Mouse (Mus musculus) right cerebral cortex, postnatal 14 days (tissue): ENCODE measurements around the gene Nkx6-2.

Source experiments
- DNase-seq: peaks from one replicate; pipeline ENCODE4 v3.0.0; 2022

Gene Nkx6-2

DNA sequence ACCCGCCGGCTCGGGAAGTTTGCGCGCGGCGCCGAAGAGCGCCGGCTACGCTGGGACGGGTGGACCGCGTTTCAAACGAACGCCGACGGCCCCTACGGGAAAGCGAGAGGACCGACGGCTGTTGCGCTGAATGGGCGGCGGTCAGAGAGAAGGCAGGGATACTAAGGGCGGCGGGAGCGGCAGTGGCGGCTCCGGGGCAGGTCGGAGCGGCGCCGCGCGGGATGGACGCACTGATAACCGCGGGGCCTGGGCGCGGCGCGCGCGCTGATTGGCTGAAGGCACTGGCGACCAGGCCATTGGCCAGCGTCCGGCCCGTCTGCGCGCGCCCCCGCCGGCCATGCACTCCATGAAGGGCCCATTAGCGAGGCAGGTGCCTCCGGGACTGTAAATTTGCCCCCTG is at the start of gene Nkx6-2:
Nkx6-2 (minus strand) TSS at position 203 of the 400 bp plus-strand sequence.
- no peak for DNase-seq

DNA sequence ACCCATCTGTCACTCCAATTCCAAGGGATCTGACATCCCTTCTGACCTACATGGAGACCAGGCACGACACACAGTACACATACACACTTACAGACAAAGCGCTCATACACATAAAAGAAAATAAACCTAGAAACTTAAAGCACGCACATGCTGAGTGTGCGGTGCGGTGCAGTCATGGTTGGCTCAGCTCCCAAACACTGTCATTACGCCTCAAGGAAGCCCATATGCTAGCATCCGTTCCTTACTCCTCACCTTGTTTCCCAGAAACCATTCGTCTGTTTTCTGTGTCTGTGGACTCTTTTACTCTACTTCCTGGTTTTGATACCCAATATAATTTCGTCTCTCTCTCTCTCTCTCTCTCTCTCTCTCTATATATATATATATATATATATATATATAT is 42.6 kb upstream of the Nkx6-2 start:
- no peak for DNase-seq

DNA sequence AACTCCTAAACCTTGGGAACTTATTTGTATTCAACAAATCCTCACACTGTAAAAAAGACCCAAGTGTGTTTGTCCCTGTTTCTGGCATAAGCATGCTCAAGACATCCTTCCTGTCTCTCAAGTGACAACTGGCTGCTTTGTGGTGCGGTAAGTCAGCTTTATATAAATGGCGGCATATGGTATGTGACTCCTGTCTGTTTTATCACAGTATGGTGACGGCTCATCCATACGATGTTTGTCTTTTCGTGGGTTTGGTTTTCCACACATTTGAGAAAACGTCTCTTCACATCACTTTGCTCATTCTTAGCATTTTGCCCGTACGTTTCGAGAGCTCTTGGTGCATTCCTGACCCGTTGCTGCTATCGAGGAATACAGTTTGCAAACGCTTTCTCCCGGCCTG is 40.0 kb upstream of the Nkx6-2 start:
- DNase-seq = no peak

DNA sequence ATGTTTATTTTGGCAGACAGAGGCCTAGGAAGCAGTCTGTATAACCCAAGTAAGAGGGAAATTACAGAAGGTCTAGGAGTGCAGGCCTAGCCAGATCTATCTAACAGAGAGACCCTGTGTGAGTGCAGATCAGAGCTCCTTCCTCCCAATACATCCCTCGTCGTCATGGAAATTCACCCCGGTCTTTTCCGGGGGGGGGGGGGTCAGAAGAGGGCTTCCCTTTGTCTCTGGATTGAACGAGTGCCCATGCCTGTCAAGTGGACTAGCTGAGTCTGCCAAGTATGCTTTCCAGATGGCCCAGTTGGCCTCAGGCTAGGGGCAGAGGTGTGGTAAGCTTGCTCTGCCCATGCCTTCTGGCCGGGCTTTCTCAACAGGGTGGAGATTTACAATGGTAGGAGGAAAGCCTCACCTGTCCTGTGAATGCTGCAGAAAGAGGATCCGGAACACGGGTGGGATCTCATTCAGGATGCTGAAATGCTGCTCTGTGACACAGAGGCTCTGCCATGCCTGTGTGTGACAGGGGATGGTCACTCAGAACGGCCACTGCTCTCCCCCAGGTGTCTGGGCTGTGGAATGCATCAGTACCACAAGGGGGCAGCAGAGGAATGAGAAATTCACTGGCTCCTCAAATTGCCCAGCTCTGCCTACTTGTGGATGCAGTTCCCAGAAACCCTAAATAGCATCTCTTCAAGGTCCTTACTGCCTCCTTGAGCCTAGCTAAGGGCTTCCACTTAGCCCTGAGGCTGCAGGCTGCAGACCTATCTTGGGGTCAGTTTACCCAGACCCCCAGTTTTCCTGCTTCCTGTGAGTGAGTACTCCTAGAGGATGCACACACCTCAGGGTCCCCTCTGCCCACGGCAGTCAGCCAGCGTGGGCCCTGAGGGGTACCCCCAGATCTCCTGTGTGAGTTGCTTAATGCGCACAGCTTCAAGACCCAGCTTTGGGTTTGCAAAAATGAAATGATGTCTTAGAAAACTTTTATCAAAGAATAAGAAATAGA is 33.5 kb upstream of the Nkx6-2 start:
- DNase-seq = peak; percentile 69

DNA sequence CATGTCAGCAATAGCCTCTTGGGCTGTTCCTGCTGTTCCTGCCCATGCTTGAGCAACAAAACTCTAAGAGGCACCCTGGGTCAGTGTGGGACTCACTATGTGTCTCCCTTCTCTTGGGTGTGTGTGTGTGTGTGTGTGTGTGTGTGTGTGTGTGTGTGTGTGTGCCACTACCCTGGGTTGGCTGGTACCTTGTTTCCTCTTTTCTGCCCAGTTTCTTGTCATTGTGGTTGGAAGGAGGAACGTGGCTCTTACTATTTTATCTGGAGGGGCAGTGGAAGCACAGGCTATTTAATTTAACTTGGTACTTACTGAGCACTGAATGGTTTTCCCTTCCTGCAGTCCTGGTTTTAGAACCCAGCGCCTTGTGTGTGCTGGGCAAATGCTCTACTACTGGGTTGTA is 27.7 kb upstream of the Nkx6-2 start:
- DNase-seq = no peak

DNA sequence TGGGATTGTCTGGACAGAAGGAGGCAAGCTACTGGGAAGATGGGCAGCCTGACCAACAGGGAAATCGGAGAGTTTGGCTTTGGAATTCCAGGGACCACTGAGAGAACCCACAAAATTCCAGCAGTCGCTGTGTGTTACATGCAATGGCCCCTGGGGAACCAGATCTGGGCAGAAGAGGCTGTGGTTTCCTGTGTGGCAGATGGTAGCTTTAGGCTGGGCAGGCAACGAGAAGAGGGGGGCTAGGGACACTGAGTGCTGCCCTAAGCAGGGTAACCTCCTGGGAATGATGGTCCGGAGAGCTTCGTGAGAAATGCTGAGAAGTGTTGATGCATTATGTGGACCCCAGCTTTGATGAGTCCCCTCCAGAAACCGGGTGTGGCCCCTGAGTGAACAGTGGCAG is 13.3 kb upstream of the Nkx6-2 start:
- DNase-seq = no peak

DNA sequence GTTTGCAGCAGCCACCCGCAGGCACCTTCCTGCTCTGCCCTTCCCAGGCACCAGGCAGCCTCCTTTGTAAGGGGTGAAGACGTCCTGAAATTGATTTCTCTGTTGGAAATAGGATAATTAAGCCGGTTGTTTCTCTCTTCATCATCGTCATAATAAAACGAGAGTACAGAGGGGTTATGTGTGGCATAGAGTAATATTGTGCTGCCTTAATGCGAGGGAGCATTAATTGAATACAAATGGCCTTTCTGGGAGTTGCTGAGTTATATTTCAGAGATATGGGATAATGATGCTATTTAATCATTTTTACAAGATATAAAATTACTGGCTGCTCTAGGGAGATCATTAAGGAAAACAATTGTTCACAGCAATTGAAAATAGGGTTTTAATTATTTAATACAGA is 12.7 kb upstream of the Nkx6-2 start:
- DNase-seq = no peak

DNA sequence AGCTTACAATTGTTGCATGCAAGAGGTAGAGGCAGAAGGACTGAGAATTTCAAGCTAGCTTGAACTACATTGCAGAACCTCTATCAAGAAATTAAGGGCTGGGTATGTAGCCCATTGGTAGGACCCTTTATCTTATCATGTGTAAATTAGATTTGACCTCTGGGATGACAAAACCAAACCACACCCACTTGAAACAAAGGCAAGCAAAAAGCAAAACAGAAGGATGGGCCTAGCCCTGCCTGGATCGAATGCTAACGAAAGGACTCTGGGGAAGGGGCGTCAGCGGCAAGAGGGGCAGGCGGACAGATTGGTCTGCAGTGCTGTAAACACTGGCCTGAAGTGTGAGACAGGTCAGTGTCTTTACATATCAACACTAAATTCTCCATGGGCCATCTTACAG is 8.7 kb upstream of the Nkx6-2 start:
- no peak for DNase-seq

DNA sequence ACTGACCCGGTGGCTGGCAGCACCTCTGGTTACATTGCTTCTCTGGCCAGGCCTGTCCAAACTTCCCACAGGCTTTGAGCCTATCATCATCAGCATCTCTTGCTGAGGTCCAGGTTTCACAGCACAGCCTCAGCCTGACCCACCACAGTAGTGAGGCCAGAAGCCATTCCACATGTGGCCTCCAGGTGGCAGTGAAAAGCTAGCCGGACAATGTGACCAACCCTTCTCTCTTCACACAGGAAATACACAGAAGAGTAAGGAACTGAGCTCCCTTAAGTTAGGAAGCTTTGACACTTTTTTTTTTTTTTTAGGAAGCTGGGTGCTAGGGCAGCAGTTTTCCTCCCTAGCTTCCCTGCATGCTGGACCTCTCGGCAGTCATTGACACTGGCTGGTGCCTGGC is 7.7 kb upstream of the Nkx6-2 start:
- DNase-seq = peak; percentile 30

DNA sequence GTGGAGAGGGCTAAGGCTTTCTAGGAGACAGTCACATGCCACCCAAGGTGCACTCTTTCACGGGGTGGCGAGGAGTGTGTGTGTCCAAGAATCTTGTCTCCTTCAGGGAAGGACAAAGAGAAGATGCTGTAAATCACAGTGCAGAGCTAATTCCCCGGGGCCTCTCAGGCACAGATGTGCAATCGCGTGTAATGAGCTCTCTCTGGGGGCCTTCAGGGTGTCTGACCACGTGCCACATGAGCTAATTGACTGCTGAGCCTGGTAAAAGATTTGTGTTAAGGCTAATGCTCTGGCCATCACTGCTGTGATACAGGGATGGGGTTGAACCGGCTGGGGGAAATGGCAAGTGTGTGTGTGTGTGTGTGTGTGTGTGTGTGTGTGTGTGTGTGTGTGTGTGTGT is 5.3 kb upstream of the Nkx6-2 start:
- DNase-seq = no peak

DNA sequence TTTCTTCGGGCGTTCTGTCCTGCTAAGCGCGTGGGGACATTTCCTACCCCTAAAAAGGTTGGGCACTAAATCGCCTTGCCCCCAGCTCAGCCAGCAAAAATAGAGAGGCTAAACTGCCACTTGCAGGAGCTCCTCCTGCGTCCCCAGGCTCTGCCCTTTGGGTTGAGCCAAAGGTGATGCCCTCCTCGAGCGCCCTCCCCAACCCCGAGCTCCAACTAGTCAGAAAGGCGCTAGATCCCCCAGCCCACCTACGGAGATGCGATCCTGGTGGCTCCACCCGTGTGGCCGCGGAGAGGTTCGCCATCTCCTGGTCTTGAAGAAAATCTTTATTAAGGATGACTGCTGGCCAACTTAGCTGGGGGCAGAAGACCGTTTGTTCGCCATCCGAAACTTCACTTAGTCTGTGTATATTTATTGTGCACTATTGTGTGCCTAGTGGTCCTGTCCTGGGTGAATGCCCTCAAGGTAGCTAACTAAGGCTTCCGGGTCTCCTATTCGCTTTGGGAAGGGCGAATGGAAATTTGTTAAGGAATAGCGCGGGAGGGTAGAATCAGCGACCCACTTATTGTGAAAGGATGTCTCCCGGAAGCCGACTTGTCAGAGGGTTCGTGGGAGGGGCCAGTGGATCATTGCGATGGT is 2.7 kb upstream of the Nkx6-2 start:
- DNase-seq = no peak

DNA sequence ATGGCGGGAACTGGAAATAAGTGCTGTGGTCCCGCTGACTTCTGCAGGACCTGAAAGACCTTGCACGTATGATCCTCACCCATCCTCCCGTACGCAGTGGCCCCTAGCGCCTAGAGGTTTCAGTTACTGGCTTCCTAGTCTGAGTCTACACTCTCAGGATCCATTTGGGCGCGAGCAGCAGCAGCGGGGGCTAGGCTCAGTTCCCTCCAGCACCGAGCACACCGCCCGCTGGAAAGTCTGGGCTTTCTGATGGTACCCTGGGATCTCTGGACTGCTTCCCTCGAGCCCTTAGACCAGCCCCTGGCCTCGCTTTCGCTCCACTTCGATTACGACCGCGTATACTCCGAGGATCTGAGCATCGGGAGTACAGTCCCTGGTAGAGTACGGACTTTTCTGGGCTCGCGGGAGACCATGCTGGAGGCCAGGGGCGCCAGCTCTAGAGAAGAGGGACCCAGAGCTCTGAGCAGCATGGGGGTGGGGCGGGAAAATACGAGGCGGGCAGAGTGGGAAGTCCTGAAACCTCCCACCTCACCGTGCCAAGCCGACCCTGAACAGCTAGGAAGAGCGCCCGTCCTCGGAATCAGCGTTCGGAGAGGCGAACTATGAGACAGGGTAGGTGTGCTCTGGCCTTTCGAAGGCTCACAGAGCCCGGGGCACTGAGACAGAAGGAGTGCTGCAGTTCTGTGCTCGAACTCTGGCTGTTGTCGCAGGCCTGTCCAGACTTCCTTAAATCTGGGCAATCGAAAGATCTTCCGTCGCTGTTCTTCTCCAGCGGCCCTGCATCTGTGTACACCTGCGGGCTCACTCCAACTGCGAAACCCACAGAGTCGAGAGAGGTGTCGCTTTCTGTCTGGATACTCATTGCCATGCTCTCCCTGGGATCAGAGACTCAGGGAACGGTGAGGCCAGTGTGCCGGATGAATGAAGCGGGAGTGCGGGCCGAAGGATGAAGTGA is 1.9 kb upstream of the Nkx6-2 start:
- DNase-seq = no peak

DNA sequence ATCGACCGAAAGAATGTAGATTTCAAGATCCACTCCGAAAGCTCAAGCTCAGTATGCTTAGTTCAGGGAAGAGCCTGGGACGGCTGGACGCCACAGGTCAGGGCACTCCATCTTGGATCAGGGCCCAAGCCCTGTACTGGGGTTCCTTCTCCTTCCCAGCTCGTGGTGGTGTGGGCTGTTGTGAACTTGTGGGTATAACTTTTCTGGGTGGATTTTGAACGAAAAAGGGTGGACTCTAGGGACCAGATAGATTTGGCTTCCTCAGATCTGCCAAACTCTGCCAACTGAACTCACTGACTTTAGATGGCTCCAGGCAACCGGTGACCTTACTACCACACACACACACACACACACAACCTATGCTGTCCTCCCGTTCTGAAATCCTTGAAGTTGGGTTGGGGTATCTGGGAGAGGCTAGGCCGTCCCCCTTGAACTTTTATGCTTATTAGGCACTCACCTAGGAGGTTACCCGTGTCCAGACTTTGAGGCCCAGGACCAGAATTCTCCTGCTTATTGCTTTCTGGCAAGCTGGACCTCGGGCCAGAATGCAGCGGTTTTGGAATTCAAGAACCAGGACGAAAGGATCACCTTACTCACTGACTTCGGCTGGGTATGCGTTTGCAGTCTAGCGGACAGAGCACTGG is 619 bp upstream of the Nkx6-2 start:
- no peak for DNase-seq

DNA sequence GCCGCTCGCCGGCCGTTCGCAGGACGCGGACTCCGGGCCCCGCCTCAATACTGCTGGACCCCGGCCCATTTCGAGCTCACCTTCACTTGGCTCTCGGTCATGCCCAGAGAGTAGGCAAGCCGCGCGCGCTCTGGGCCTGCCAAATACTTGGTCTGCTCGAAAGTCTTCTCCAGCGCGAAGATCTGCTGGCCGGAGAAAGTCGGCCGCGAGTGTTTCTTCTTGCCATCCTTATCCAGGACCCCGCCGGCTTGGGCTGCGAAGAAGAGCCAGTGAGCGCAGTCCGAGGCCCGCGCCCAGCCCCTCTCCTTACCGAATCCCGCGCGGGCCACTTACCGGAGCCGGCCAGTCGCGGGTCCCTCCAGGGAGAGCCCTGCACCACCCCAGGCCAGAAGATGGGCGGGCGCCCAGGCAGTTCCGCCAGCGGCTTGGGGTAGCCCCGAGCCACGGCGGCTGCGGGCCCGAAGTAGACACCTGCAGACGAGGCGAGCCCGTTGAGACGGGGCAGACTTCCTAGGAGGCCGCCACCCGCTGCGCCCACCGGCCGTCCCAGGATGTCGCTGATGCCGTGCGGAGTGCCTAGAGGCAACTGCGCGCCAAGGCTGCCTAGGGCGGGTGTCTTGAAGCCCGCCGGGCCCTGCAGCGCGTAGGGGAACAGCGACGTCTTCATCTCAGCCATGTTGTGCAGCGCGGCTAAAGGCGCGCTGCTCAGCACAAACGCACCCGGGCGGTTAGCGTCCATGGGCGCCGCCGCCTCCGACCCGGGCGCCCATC is 611 bp downstream of the Nkx6-2 start:
- no peak for DNase-seq

DNA sequence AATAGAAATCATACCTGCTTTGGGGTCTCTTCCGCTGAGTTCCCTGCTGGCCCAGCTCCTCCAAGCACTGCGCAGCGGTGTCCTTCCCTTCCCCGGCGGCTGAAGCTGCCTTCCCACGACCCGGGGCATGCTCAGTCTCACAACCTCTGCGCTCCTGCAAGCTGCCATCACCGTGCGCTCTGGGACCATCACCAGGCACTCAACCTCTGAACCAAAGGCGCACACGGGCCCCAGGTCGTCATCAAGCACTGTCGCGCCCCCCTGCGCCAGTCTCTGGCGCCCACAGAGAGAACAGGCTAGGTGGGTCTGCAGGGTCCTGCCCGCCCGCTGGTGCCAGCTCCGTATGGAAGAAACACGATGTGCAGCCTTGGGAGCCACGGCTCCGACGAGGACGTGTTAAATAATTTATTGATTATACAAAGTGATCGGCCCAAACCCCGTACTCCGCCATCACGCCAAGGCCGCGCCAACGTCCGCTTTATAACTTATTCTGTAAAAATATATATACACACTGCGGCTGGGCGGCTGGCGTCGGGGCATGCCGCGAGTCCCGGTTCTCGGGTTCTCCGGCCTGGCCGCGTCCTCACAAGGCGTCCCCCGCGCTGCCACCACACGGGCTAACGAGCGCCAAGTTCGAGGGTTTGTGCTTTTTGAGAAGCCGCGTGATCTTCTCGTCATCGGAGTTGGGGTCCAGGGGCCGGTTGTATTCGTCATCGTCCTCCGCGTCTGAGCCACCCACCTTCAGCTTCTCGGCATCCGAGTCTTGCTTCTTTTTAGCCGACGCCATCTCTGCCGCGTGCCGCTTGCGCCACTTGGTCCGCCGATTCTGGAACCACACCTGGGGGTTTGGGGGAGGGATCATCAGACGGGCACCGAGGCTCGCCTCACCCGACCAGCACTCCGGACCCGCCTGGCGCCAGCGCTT is 1.5 kb downstream of the Nkx6-2 start:
- no peak for DNase-seq

DNA sequence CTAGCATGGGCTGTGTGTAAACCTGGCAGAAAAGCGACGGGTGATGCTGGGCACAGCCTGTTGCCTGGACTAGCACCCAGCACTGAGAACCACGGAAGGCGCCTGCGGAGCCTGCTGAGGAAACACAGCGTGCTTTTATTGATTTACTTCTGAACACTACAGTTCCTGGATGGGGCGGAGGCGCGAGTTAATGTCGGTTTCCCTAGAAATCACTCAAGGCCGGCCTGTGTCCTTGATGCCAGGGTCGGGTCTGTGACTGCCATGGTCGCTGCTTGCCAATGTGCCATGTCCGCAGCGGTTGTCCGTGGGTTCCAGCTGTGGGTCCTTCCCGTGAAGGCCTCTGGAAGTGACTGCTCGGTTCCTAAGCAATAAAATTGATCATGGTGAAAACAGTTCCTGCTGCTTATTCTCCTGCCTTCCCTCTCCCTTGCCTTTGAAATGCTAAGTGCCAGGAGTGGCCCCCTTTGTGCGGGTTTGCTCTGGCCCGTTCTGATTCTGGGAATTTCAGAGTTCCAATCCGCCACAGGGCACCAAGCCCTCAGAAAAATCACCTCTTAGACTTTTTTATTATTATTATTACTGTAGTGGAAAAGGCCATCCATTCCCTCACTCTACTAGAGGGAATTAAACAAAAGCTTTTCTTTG is 3.2 kb downstream of the Nkx6-2 start:
- DNase-seq = no peak

DNA sequence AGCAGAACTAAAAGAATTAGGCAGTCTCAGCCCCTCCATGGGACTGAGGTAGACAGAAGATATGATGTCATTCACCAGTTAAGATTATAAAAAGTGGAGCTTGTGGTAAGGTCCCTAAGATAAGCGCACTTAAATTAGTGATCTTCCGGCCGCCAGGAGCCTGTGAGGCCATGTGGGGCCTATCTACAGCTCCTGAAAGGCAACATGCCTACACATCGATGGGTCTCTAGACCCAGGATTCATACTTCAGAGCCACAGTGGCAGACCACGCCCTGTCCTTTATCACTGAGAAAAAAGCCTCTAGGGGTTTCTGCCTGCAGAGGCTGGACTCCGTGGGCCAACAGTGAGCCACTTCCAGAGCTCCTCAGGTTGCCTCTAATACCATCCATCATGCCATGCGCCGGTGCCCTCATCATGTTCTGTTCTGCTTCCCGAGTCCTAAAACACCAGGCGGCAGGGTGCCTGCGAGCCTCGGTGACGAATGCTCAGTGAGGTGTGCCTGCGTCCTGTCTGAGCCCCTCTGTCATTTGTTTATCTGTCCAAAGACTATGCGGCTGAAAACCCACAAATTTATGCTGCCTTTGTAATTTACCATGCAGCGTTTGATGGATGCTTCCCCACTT is 6.4 kb downstream of the Nkx6-2 start:
- no peak for DNase-seq

DNA sequence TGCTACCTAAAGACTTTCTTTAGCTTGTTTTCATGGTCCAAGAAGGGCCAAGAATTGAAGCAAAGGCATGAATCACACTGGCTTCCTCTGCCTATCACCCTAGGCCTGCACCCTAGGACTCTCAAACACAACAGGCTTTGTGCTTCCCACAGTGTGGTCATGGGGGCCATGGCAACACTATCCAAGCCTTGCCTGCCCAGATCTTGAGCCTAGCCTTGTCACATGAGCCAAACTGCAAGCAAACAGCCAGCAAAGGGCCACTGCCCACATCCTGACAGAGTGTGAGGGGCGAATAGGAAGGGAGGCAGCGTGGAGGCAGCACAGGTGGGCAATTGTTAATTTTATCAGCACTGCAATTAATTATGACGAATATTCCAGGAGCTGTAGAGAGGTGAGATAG is 9.9 kb downstream of the Nkx6-2 start:
- no peak for DNase-seq

DNA sequence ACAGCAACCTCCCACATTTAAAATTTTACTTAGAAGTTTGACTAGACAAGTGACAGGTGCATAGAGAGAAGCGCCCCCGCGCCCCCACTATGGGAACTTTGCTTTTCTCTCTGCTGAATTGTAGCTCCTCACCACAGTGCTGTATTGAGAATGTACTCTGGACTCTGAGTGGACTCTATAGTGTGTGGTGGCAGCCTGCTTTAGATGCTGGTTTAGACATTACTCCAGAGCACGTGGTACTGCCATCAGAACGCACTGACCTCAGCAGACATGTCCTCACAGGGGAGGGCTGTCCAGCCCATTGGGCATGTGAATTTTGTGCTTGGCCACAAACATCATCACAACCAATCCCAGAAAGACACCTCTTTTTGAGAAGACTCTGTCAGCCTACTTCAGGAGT is 11.8 kb downstream of the Nkx6-2 start:
- DNase-seq = no peak

DNA sequence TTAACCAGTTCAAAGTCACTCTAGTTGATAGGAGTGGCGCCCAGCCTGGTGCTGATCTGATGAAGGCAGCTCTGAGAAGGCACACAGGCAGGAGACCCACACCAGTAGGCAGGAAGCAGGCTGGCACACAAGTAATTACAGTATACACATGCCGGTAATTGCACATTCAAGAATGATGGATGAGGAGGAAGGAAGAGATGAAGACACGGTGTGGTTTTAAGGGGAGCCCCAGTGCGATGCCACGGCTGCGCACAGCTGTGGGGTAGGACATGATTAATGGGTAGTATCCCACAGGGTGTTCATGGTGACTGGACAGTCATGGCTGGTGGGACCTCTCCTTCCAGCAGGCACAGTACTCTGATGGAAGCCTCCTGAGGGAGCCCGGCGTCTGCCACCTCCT is 16.1 kb downstream of the Nkx6-2 start:
- no peak for DNase-seq
